ENCODE assay signal across 7 mouse cellular contexts in the genomic region with DNA sequence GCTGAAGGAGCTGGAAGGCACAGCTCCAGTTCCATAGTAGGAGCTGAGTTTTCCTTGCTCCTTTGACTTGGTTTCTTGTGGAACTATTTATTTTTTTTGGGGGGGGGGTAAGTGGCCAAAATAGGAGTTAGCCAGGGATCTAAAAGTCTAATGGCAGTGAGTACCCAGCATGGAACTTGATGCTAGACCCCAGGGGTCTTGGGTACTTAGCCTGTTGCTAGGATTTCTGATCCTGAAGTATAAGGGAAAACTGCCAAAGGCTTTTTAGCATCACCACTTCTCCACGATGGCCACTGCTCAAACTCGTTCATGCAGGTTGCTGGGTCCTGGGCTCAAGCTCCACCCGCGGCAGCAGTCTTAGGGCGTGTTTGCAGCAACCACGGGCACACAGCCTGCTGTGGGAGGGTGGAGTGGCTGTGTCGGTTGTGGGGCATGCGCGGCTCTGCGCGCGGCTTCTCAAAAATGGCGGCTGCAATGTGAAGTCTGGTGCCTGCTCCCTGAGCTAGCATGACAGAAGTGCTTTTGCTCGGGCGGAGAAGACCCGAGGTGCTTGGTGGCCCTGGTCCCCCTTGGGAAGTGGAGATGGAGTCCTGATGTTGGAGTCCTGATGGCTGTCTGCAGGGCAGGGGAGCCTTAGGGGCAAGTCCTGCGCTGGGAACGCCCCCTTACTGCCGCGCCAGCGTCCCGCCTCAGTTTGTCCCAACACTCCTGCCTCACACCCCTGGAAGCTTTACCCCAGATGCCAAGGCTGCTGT. TPM values are rescaled to one million over a fixed set of nuclear protein-coding genes. Genes with fewer than 3 reads are reported as not detected.
DNase-seq lines count a peak whose midpoint lies in the region; ATAC-seq and TF ChIP-seq lines count a peak whose summit lies in the region.

No protein-coding gene starts in this region.

- 0 out of 2 replicates have a peak, but pooled peaks cover 8% of the 10 kb centered on the region for H3K27me3 ChIP-seq in embryonic facial prominence, embryonic 15.5 days
- peaks cover 5% of the 10 kb centered on the region; the same call in 1 of the 2 replicates for H3K27me3 ChIP-seq in kidney, embryonic 14.5 days (ENCODE audit: control insufficient read depth, insufficient read depth, low read length)
- no peaks in the 10 kb centered on the region for H3K27me3 ChIP-seq in limb, embryonic 14.5 days (ENCODE audit: control insufficient read depth, insufficient read depth, low read length)
- H3K27me3 ChIP-seq in midbrain, embryonic 15.5 days (replicated peaks): peaks cover 4% of the 10 kb centered on the region; the same call in 1 of the 2 replicates

- 0 out of 2 replicates have a peak, but pooled peaks have one; percentile 53 for TF ChIP-seq POLR2A in limb, embryonic 14.5 days (IDR thresholded peaks at IDR 0.05; ENCODE audit: borderline replicate concordance, extremely low read depth, insufficient read depth, insufficient read length)

- no peaks in the 10 kb centered on the region for H3K4me1 ChIP-seq in embryonic facial prominence, embryonic 15.5 days
- H3K4me1 ChIP-seq in kidney, embryonic 14.5 days (ENCODE audit: control insufficient read depth, insufficient read depth, low read length): no peaks in the 10 kb centered on the region
- no peaks in the 10 kb centered on the region for H3K4me1 ChIP-seq in limb, embryonic 14.5 days (ENCODE audit: control insufficient read depth, insufficient read depth, low read length)
- no peaks in the 10 kb centered on the region for H3K4me1 ChIP-seq in midbrain, embryonic 15.5 days

- peak; percentile 87 for ATAC-seq in embryonic facial prominence, embryonic 15.5 days (ENCODE audit: insufficient number of reproducible peaks, low FRiP score, low TSS enrichment, low read depth)
- ATAC-seq in kidney, embryonic 14.5 days (ENCODE audit: low FRiP score, low TSS enrichment): peak; percentile 99
- ATAC-seq in limb, embryonic 14.5 days (ENCODE audit: low FRiP score, low read depth): peak; percentile 92
- ATAC-seq in midbrain, embryonic 15.5 days (replicated peaks): peak; percentile 99

- DNase-seq in brain, adult 2 months (ENCODE audit: low read depth, low spot score): peak; percentile 63
- DNase-seq in heart, adult 9 months (ENCODE audit: low spot score in 2 of 2): peak; percentile 4 to 27
- DNase-seq in limb, embryonic 14.5 days (ENCODE audit: low spot score): peak; percentile 29
- peak; percentile 7 to 26 for DNase-seq in spleen, postnatal 36 days (ENCODE audit: low spot score in 2 of 2)

- peak overlapping the region; percentile 56 for H3K4me3 ChIP-seq in embryonic facial prominence, embryonic 15.5 days (replicated peaks)
- H3K4me3 ChIP-seq in kidney, embryonic 14.5 days (ENCODE audit: low read length): peak overlapping the region; percentile 49
- H3K4me3 ChIP-seq in limb, embryonic 14.5 days (replicated peaks; ENCODE audit: low read length): peak overlapping the region; percentile 51
- H3K4me3 ChIP-seq in midbrain, embryonic 15.5 days: peak overlapping the region; percentile 59

- no peaks in the 10 kb centered on the region for H3K9me3 ChIP-seq in embryonic facial prominence, embryonic 15.5 days (replicated peaks)
- H3K9me3 ChIP-seq in kidney, embryonic 14.5 days (ENCODE audit: control insufficient read depth, low read length): no peaks in the 10 kb centered on the region
- H3K9me3 ChIP-seq in limb, embryonic 14.5 days (ENCODE audit: control insufficient read depth, low read length): no peaks in the 10 kb centered on the region
- no peaks in the 10 kb centered on the region for H3K9me3 ChIP-seq in midbrain, embryonic 15.5 days

- peak overlapping the region; percentile 42; the same call in 1 of the 2 replicates for H3K9ac ChIP-seq in embryonic facial prominence, embryonic 15.5 days
- peak overlapping the region; percentile 61 for H3K9ac ChIP-seq in kidney, embryonic 14.5 days (ENCODE audit: low read depth, low read length)
- peak overlapping the region; percentile 57 for H3K9ac ChIP-seq in limb, embryonic 14.5 days (ENCODE audit: low read depth, low read length, severe bottlenecking)
- H3K9ac ChIP-seq in midbrain, embryonic 15.5 days: peak overlapping the region; percentile 45

- no peak overlapping the region for H3K27ac ChIP-seq in embryonic facial prominence, embryonic 15.5 days (replicated peaks)
- no peak overlapping the region for H3K27ac ChIP-seq in kidney, embryonic 14.5 days (ENCODE audit: low read depth, low read length)
- H3K27ac ChIP-seq in limb, embryonic 14.5 days (replicated peaks; ENCODE audit: low read depth, low read length): peak overlapping the region; percentile 19; the same call in 1 of the 2 replicates
- H3K27ac ChIP-seq in midbrain, embryonic 15.5 days: peak overlapping the region; percentile 15; the same call in 1 of the 2 replicates

- no peaks in the 10 kb centered on the region for H3K36me3 ChIP-seq in embryonic facial prominence, embryonic 15.5 days
- no peaks in the 10 kb centered on the region for H3K36me3 ChIP-seq in kidney, embryonic 14.5 days (ENCODE audit: control insufficient read depth, insufficient read depth, low read length)
- no peaks in the 10 kb centered on the region for H3K36me3 ChIP-seq in limb, embryonic 14.5 days (ENCODE audit: control insufficient read depth, insufficient read depth, low read length)
- H3K36me3 ChIP-seq in midbrain, embryonic 15.5 days (replicated peaks): no peaks in the 10 kb centered on the region

- WGBS in embryonic facial prominence, embryonic 15.5 days: 25% methylated on average over 22 of the region's 22 CpGs
- 25% methylated on average over 22 of the region's 22 CpGs for WGBS in kidney, embryonic 14.5 days
- 21% methylated on average over 22 of the region's 22 CpGs for WGBS in limb, embryonic 14.5 days
- 31% methylated on average over 22 of the region's 22 CpGs for WGBS in midbrain, embryonic 15.5 days

- peak overlapping the region; percentile 59 for H3K4me2 ChIP-seq in embryonic facial prominence, embryonic 15.5 days (replicated peaks)
- peak overlapping the region; percentile 55 for H3K4me2 ChIP-seq in kidney, embryonic 14.5 days (replicated peaks; ENCODE audit: low read depth, low read length)
- H3K4me2 ChIP-seq in limb, embryonic 14.5 days (replicated peaks; ENCODE audit: low read depth, low read length, severe bottlenecking): peak overlapping the region; percentile 55
- H3K4me2 ChIP-seq in midbrain, embryonic 15.5 days: peak overlapping the region; percentile 67

RNA-seq across cellular contexts. Expression of gene Scml2, which starts 45.5 kb away (rescaled TPM):
- 4.5 and 4.6 TPM in 2 replicates for polyA plus RNA-seq in embryonic facial prominence, embryonic 15.5 days (2015; fragmentation: Nextera tagmentation; extraction: Ambion mirVana)
- 3.3 and 4.8 TPM in 2 replicates for polyA plus RNA-seq in kidney, embryonic 14.5 days (2014; fragmentation: Nextera tagmentation; extraction: Ambion mirVana)
- 8.8 and 9.8 TPM in 2 replicates for polyA plus RNA-seq in limb, embryonic 14.5 days (2012; rRNA removed)
- 7.3 and 7.8 TPM in 2 replicates for polyA plus RNA-seq in limb, embryonic 14.5 days (2014; fragmentation: Nextera tagmentation; extraction: Ambion mirVana)
- polyA plus RNA-seq in midbrain, embryonic 15.5 days (2015; fragmentation: Nextera tagmentation; extraction: Ambion mirVana): 2.4 and 3.1 TPM in 2 replicates

Comparison
In these comparisons a context has a peak if more than half of its experiments do, and no peak if none do; other contexts are left out.
1. H3K27ac ChIP-seq: peak in limb, embryonic 14.5 days (single experiment) and midbrain, embryonic 15.5 days (single experiment); none in embryonic facial prominence, embryonic 15.5 days (single experiment) and kidney, embryonic 14.5 days (single experiment).
2. Peak in every context shown above with its lines, with median percentiles within 50 percentile points of each other: DNase-seq, ATAC-seq, H3K4me2 ChIP-seq, H3K4me3 ChIP-seq and H3K9ac ChIP-seq.